Mouse (Mus musculus) yolk sac, embryonic 10.5 days (tissue): Measurements from ENCODE around the gene Cdc42ep1.
"Not testable (repeated sequence)": the region's sequence is repeated elsewhere in the genome, so short reads cannot be mapped to it uniquely, and the experiment has no call there.

ENCODE experiments used
- DNase-seq: peaks from one replicate; pipeline ENCODE4 v3.0.0-alpha.2; 2017; ENCODE audit warnings: low spot score

Gene Cdc42ep1

DNA sequence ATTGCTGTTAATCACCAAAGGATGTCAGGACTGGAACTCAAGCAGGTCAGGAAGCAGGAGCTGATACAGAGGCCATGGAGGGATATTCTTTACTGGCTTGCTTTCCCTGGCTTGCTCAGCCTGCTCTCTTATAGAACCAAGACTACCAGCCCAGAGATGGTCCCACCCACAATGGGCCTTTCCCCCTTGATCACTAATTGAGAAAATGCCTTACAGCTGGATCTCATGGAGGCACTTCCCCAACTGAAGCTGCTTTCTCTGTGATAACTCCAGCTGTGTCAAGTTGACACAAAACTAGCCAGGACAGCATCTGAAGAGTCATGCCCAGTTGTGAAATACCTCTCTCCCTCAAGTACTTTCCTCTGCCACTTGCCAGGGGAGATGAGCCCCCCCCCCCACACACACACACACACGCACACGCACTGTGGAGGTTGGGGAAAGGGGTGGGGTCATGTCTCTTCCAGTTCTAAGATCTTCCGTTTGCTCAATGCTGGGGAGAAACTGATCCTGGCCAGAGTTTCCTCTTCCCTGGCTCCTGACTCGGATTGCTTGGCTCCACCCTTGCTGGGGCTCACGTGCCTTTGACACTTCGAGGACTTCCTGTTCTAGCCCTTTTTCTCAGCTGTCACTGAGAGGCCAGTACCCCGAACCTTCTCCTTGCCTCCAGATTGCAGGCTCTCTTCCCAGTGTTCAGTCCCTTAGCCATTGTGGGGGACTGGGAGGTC, 36.5 kb downstream of the Cdc42ep1 start:
- DNase-seq, result not testable (repeated sequence)

DNA sequence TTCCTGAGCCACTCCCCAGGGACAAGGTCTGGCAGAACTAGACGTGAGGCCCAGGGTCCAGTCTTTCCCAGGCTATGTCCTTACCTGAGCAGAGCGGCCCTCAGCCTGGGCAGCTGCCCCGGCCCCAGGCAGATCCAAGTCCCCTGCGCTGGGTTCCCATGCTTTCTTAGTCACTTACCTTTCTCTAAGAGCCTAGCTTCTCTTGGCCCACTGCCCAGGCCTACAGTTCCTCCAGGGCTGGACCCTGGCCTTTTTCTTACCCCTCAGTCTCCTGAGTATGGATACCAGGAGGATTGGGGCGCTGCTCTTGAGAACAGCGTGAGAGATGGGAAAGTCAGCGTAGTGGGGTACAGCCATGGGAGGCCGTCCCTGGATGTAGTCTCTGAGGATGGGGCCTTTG, 38.0 kb downstream of the Cdc42ep1 start:
- DNase-seq, result no peak

DNA sequence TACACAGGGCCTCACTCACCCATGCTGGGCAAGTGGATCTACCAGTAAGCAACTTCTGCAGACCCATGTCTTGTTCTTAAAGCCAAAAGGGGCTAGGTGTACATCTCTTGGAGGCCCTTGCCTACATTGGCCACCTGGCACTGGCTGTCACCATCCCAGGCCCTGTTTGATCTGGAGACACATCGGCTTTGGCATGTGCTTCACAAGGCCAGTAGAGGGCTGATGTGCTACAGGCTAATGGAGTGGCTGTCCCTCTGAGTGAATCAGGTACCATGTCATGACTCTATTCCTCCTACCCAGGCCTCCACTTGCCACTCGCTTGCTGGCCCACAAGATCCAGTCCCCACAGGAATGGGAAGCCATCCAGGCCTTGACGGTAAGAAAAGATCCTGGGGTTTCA, 39.4 kb downstream of the Cdc42ep1 start:
- no peak for DNase-seq

DNA sequence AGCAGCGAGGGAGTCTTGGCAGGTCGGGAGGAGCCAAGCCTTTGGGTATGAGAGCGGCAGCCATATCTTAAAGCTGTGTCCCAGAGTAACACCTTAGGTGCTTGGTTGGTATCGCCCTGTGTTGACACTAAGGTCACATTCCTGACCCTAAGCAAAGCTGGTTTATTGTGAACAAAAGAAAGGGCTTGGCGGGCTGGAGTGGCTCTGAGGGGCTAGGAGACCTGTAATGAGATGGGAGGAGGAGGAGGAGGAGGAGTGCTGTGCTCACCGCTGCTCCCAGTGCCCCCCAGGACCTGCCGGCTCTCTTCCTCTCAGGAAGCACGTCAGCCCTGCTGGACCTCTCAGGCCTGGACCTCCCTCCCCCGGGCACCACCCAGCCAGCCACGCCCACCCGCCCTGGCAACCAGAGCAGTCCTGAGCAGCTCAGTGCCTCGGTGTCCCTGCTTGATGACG, 47.0 kb downstream of the Cdc42ep1 start:
- peak; percentile 70 for DNase-seq

DNA sequence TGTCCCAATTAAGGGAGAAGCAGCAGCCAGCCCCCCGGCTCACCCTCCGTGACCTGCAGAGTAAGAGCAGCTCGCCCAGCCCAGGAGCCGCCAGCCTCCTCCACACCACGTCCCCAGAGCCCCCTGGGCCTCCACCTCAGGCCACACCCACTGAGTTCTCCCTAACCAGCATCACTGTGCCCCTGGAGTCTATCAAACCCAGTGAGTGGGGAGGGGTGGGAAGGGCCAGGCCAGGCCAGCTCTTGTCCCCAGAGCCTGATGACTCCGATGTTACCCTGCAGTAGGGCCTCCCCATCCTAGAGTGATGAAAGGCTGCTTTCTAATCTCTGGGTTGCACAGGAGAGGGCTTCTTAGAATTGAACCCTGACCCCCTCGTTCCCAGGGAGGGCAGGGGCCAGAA, 50.0 kb downstream of the Cdc42ep1 start:
- no peak for DNase-seq

DNA sequence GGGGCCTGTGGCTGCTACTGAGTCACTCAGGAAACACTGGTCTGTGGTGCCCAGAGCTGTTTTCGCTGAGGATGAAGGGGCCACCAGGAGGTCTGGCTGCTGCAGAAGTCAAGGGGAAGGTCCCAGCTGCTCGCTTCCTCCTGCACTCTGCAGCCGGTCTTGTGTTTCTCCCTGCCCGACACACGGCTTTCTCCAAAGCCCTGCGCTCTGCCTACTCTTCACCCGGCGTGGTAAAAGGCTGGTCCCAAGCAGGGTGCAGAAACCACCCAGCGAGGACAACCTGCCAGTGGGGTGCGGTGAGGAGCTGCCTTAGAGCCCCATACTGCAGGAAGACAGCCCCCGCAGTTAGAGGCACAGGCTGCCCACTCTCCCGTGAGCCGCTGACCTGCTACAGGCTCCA, 52.3 kb downstream of the Cdc42ep1 start:
- no peak for DNase-seq

DNA sequence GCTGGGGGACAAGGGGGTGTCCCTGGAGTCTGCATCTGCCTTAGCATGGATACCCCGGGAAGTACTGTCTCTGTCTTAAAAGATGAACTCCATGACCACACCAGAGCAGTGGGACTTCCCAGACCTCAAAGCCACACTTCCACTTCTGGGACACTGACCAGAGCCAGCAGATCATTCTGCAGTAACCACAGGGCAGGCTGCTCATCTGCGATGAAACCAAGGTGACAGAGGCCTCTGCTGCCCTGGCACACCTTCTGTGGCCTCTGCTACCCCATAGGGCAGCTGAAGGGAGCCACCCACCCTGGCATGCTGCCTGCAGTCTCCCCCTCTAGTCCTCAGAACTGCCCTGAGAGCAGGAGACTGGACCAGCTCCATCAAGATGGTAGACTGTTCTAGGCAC, 53.3 kb downstream of the Cdc42ep1 start:
- no peak for DNase-seq

DNA sequence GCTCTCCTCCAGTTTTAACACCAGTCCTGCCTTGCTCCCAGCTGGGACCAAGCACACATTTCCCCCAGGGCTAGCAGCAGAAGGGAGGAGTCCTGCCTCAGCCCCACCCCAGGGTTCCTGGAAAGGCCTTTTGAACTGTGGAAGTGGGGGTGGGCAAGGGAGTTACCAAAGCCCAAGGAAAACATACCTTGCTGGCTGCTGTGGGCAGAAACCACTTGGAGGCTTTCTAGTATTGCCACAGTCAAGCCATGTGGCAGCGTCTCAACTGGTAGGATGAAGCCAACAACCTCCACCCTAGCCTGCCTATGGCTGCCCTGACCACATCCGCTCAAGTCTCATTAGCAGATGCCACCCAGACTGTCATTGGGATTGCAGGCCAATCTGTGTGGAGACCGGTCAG, 53.7 kb downstream of the Cdc42ep1 start:
- DNase-seq, result peak; percentile 69

DNA sequence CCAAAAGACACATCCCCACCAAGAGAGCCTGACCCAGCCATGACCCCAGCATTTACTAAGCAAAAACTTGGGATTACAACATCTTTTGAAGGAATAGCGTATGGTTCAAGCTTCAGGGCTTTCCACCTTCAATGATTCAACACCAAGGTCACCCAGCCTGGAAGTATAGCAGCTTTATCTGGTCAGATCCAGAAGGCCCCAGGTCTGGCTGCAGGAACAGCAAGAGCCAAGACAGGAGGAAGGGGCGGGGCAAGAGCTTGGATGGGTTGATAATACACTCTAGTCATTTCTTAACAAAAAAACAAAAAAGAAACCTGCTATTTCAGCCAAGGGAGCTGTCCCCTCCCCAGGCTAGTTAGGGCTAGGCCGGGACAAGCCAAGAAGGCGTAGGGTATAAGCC, 55.1 kb downstream of the Cdc42ep1 start:
- peak; percentile 67 for DNase-seq

DNA sequence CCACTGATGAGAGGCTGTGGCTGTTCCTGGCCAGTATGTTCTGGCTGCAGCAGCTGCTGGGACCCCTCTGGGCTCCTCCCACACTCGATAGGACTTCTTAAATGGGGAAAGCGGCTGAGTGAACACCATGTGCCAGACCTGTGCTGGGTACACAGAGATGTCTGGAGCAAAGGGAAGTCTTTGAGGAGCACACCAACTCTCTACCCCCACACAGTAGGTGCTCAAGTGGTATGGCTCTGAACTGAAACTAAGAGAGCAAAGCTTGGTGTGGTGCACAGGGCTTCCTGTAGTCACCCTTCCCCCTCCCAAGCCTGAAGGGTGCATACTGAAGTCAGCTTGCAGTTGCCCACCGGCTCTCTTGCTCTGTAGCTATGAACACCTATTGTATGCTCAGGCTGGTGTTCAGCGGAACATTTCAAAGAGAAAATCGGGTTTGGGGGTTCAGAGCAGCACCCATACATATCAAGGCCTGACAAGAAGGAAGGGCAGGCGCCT, 56.1 kb downstream of the Cdc42ep1 start:
- no peak for DNase-seq

DNA sequence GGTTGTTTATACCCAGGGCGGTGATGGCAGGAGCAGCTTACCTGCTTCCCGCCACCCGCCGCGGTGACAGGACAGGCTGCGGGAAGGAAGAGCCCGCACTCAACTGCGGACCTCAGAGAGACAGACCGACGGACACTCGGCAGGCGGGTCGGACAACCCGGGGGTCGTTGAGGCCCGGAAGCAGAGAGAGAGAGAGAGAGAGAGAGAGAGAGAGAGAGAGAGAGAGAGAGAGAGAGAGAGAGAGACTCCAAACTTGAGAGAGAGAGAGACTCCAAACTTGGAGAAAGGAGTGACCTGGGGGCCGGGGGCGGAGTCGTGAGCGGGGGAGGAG, 57.0 kb downstream of the Cdc42ep1 start, which contains the start of gene Gm49510:
Gm49510 (plus strand) TSS at position 259 of the 331 bp plus-strand sequence.
- peak; percentile 85 for DNase-seq

DNA sequence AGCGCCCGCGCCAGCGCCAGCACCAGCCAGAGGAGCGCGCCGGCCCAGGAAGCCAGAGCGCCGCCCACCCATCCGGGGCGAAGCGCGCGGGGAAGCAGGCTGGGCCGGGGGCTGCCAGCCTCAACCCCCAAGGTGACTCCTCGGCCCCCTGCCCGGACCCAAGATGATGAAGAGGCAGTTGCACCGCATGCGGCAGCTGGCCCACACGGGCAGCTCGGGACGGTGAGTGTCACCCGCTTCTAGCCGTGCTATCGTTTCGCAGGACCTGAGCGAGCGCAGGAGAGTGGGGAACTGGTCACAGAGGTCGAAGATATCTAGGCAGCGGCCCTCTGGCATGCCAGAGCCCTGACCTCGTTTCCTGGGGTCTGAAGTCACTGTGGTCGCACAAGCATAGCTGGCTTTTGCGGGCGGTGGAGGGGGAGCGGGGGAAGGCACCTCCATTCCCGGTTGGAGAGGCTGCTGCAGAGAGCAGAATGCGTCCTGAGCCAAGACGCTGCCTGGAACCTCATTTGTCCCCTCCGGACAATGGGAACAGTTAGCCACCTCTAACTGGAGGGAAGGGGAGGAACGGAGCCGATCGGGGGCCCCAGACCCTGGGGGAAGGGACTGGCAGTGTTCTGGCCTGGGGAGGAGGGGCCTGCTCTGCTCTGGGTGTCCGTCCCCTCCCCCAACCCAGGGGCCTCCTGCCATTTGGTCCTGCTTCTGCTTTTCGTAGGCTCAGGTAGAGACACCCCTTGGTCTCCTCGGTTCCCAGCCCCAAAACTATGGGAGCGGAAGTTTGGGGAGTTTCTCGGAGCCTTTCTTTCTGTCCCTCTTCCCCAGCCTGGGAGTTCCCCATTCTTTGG, 57.5 kb downstream of the Cdc42ep1 start, which contains the start of gene Sh3bp1:
Sh3bp1 (plus strand) TSS at position 29 of the 845 bp plus-strand sequence.
- no peak for DNase-seq
